Mouse (Mus musculus): ENCODE measurements around the gene Slc31a2. TPM values are rescaled to one million over a fixed set of nuclear protein-coding genes. Genes with fewer than 3 reads are reported as not detected.

Slc31a2 gene
- total and polyA plus RNA-seq, 3 experiments, result 0.13 to 5.7 (median 4.4) TPM

DNA sequence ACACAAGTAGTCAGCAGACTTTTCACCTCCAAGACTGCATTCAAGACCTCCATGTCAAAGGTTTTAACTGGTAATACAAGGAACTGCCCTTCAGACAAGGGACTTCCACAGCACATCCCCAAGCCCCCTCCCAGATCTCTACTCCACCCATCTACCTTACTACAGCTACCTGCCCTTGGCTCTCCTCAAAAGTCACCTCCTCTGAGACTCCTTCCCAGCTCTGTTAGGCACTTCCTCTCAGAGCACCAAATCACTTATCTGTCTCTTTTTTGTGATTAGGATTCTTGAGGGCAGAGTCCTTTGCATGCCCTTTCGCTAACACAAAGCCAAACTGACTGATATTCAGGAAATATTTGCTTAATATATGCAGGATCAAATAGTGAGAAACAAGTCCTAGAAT is 43.9 kb downstream of the Slc31a2 start:
- peaks cover 78% of the 10 kb centered on the region for H3K36me3 ChIP-seq (replicated peaks)
- DNase-seq (ENCODE audit: low spot score) (no peak), ATAC-seq (ENCODE audit: extremely low read depth, insufficient number of reproducible peaks, low FRiP score, poor library complexity, severe bottlenecking) (no peak)
- H3K9me3 ChIP-seq (replicated peaks), result no peaks in the 10 kb centered on the region
- no peak overlapping the region for H3K4me3 ChIP-seq (ENCODE audit: low read depth, low read length)
- no peaks in the 10 kb centered on the region for H3K27me3 ChIP-seq (ENCODE audit: insufficient read depth, low read length)
- no peak for TF ChIP-seq TAL1 (conservative IDR thresholded peaks at IDR 0.05; ENCODE audit: low read depth, low read length)
- no peaks in the 10 kb centered on the region for H3K4me1 ChIP-seq (ENCODE audit: insufficient read depth, low read depth, low read length)

DNA sequence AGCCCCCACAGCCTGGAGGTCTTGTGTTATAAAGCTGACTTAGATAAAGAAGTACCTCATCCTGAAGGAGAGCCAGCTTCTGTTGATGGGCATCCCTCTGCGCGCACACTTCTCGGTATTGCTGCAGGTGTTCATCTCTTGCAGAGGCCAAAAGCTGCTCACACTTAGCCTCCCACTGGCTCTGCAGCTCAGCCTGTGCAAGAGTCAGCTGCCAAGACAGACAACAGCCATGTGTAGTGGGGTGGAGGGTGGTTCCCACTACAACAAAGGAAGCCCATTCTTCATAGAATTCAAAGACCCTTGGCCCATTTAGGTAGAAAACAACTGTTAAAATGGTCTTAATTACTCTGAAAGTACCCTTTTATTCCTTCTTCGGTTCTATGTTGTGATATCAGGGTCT is 44.5 kb downstream of the Slc31a2 start:
- Histone ChIP-seq H3K9me3 (replicated peaks) (no peaks in the 10 kb centered on the region), H3K36me3 (replicated peaks) (peaks cover 77% of the 10 kb centered on the region), H3K27me3 (ENCODE audit: insufficient read depth, low read length) (no peaks in the 10 kb centered on the region), H3K4me1 (ENCODE audit: insufficient read depth, low read depth, low read length) (no peaks in the 10 kb centered on the region), H3K4me3 (ENCODE audit: low read depth, low read length) (no peak overlapping the region)
- no peak for TF ChIP-seq TAL1 (conservative IDR thresholded peaks at IDR 0.05; ENCODE audit: low read depth, low read length)
- TF ChIP-seq GATA2 (IDR thresholded peaks at IDR 0.05; ENCODE audit: borderline replicate concordance, low read depth, low read length), result no peak
- no peak for TF ChIP-seq POLR2AphosphoS5 (IDR thresholded peaks at IDR 0.05; ENCODE audit: insufficient replicate concordance, low read depth, low read length)
- TF ChIP-seq CTCF (IDR thresholded peaks at IDR 0.05; ENCODE audit: low read depth, low read length), result no peak
- no peak for TF ChIP-seq GATA1 (IDR thresholded peaks at IDR 0.05; ENCODE audit: borderline replicate concordance, low read length)
- DNase-seq (ENCODE audit: low spot score) (no peak), ATAC-seq (ENCODE audit: extremely low read depth, insufficient number of reproducible peaks, low FRiP score, poor library complexity, severe bottlenecking) (no peak)

DNA sequence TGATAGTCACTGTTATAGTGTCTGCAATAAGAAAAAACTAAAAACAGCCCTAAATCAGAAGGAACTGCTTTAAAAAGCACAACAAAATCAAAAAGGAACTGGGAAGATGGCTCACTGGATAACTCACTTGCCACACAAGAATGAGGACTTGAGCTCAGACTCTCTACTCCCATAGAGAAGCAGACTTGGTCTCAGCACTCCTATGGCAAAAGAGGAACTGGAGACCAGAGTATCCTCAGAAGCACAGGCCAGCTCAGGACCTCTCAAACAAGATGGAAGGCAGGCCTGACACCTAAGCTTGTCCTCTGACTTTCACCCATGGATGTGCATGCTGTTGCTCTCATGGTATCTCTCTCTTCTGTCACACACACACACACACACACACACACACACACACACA is 46.0 kb downstream of the Slc31a2 start:
- Histone ChIP-seq H3K27me3 (ENCODE audit: insufficient read depth, low read length) (no peaks in the 10 kb centered on the region), H3K4me3 (ENCODE audit: low read depth, low read length) (no peak overlapping the region), H3K36me3 (replicated peaks) (peaks cover 76% of the 10 kb centered on the region), H3K4me1 (ENCODE audit: insufficient read depth, low read depth, low read length) (no peaks in the 10 kb centered on the region), H3K9me3 (replicated peaks) (no peaks in the 10 kb centered on the region)
- ATAC-seq (ENCODE audit: extremely low read depth, insufficient number of reproducible peaks, low FRiP score, poor library complexity, severe bottlenecking), result no peak
- TF ChIP-seq CTCF (IDR thresholded peaks at IDR 0.05; ENCODE audit: low read depth, low read length), result no peak
- TF ChIP-seq GATA1 (IDR thresholded peaks at IDR 0.05; ENCODE audit: borderline replicate concordance, low read length), result no peak
- no peak for TF ChIP-seq GATA2 (IDR thresholded peaks at IDR 0.05; ENCODE audit: borderline replicate concordance, low read depth, low read length)
- no peak for TF ChIP-seq TAL1 (conservative IDR thresholded peaks at IDR 0.05; ENCODE audit: low read depth, low read length)
- TF ChIP-seq POLR2AphosphoS5 (IDR thresholded peaks at IDR 0.05; ENCODE audit: insufficient replicate concordance, low read depth, low read length), result no peak
- DNase-seq (ENCODE audit: low spot score), result no peak

DNA sequence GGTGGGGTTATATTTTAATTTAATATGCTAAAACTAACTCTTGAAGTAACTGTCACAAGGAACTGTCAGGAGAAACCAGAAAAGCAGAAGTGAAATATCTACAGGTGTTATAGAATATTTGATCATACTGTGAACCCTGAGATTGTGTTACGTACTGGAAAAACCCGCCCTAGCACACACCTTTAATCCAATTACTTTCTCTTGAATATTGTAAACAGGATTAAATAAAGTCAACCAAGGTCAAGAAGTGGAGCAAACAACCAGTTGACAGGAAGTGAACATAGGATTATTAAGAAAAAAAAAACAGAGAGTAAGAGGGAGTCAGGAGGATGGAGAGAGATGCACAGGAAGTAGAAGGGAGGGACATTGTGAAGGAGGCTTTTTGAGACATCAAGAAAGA is 50.5 kb downstream of the Slc31a2 start:
- Histone ChIP-seq H3K36me3 (replicated peaks) (peaks cover 68% of the 10 kb centered on the region), H3K4me1 (ENCODE audit: insufficient read depth, low read depth, low read length) (peaks cover 3% of the 10 kb centered on the region), H3K4me3 (ENCODE audit: low read depth, low read length) (no peak overlapping the region), H3K27me3 (ENCODE audit: insufficient read depth, low read length) (no peaks in the 10 kb centered on the region), H3K9me3 (replicated peaks) (no peaks in the 10 kb centered on the region)
- DNase-seq (ENCODE audit: low spot score) (no peak), ATAC-seq (ENCODE audit: extremely low read depth, insufficient number of reproducible peaks, low FRiP score, poor library complexity, severe bottlenecking) (no peak)
- no peak for TF ChIP-seq POLR2AphosphoS5 (IDR thresholded peaks at IDR 0.05; ENCODE audit: insufficient replicate concordance, low read depth, low read length)
- TF ChIP-seq GATA1 (IDR thresholded peaks at IDR 0.05; ENCODE audit: borderline replicate concordance, low read length), result no peak
- TF ChIP-seq CTCF (IDR thresholded peaks at IDR 0.05; ENCODE audit: low read depth, low read length), result no peak
- TF ChIP-seq GATA2 (IDR thresholded peaks at IDR 0.05; ENCODE audit: borderline replicate concordance, low read depth, low read length), result no peak
- no peak for TF ChIP-seq TAL1 (conservative IDR thresholded peaks at IDR 0.05; ENCODE audit: low read depth, low read length)

DNA sequence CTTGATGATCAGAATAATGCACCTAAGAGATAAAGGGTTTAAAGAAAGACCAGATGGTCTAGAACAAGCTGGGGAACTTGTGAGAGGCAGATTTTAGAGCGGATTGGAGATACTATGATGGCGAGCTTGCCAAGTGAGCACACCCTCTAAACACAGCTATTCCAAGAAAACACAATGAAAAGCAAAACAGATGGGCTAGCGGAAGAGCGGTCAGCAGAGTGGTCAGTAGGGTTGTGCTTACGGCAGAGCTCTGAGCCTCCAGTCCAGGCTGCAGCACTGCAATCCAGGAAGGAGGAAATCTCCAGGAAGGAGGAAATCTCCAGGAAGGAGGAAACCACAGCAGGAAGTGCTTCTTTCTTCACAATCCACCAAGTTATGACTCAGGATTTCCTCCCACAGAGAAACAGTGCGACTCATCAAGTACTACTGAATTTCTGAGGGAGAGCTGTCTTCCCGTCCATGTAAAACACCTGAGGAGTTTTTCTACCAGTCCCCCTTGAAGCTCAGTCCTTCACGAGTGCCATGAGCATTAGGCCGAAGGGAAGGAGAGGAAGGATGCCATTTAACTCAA is 51.4 kb downstream of the Slc31a2 start:
- Histone ChIP-seq H3K4me3 (ENCODE audit: low read depth, low read length) (no peak overlapping the region), H3K4me1 (ENCODE audit: insufficient read depth, low read depth, low read length) (peaks cover 3% of the 10 kb centered on the region), H3K27me3 (ENCODE audit: insufficient read depth, low read length) (no peaks in the 10 kb centered on the region), H3K9me3 (replicated peaks) (no peaks in the 10 kb centered on the region), H3K36me3 (replicated peaks) (peaks cover 68% of the 10 kb centered on the region)
- TF ChIP-seq POLR2AphosphoS5 (IDR thresholded peaks at IDR 0.05; ENCODE audit: insufficient replicate concordance, low read depth, low read length) (no peak), TAL1 (conservative IDR thresholded peaks at IDR 0.05; ENCODE audit: low read depth, low read length) (no peak), GATA1 (IDR thresholded peaks at IDR 0.05; ENCODE audit: borderline replicate concordance, low read length) (no peak), GATA2 (IDR thresholded peaks at IDR 0.05; ENCODE audit: borderline replicate concordance, low read depth, low read length) (no peak), CTCF (IDR thresholded peaks at IDR 0.05; ENCODE audit: low read depth, low read length) (no peak)
- no peak for ATAC-seq (ENCODE audit: extremely low read depth, insufficient number of reproducible peaks, low FRiP score, poor library complexity, severe bottlenecking)
- DNase-seq (ENCODE audit: low spot score), result no peak

DNA sequence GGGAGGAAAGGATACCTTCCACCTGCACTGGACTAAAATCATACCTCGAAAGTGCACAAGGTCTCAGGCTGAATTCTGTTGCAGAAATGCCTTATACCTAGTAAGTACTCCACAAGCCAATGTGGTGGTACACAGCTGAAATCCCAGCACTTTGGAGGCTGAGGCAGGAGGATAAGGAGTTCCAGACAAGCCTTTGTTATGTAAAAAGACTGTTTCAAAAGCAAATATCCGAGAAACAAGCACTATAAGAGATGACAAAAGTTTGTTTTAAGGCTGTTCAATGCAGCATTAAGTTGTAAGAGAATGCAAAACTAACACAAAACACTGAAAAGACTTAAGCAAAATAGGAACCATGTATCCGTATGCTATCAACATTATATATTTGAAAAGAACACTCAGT is 52.2 kb downstream of the Slc31a2 start:
- no peaks in the 10 kb centered on the region for H3K9me3 ChIP-seq (replicated peaks)
- peaks cover 3% of the 10 kb centered on the region for H3K4me1 ChIP-seq (ENCODE audit: insufficient read depth, low read depth, low read length)
- TF ChIP-seq GATA2 (IDR thresholded peaks at IDR 0.05; ENCODE audit: borderline replicate concordance, low read depth, low read length), result no peak
- TF ChIP-seq TAL1 (conservative IDR thresholded peaks at IDR 0.05; ENCODE audit: low read depth, low read length), result no peak
- no peak for TF ChIP-seq POLR2AphosphoS5 (IDR thresholded peaks at IDR 0.05; ENCODE audit: insufficient replicate concordance, low read depth, low read length)
- no peak for TF ChIP-seq GATA1 (IDR thresholded peaks at IDR 0.05; ENCODE audit: borderline replicate concordance, low read length)
- no peak for TF ChIP-seq CTCF (IDR thresholded peaks at IDR 0.05; ENCODE audit: low read depth, low read length)
- H3K27me3 ChIP-seq (ENCODE audit: insufficient read depth, low read length), result no peaks in the 10 kb centered on the region
- no peak overlapping the region for H3K4me3 ChIP-seq (ENCODE audit: low read depth, low read length)
- H3K36me3 ChIP-seq (replicated peaks), result peaks cover 76% of the 10 kb centered on the region
- ATAC-seq (ENCODE audit: extremely low read depth, insufficient number of reproducible peaks, low FRiP score, poor library complexity, severe bottlenecking) (no peak), DNase-seq (ENCODE audit: low spot score) (no peak)

Measured in G1E (cell line).